Mouse (Mus musculus) ES-Bruce4 (cell line): ENCODE data around the gene Vrk2. TPM values are rescaled to one million over a fixed set of nuclear protein-coding genes. Genes with fewer than 3 reads are reported as not detected.

Experiments used
- H3K27ac ChIP-seq: 2 replicates; pipeline ENCODE4 v1.5.1; 2012; ENCODE audit warnings: low read length, inconsistent platforms; ENCODE audit not compliant: insufficient read depth
- H3K27me3 ChIP-seq: 2 replicates; pipeline ENCODE4 v1.6.1; 2012; ENCODE audit warnings: mild to moderate bottlenecking, low read length, inconsistent platforms; ENCODE audit not compliant: control insufficient read depth, poor library complexity, insufficient read depth, severe bottlenecking
- H3K36me3 ChIP-seq: 2 replicates; pipeline ENCODE4 v1.6.1; 2012; ENCODE audit warnings: inconsistent platforms, mild to moderate bottlenecking, low read length, moderate library complexity; ENCODE audit not compliant: control insufficient read depth, poor library complexity, insufficient read depth, severe bottlenecking
- H3K4me1 ChIP-seq: one replicate; pipeline ENCODE4 v1.8.1; 2011; ENCODE audit warnings: low read length; ENCODE audit not compliant: control insufficient read depth, insufficient read depth
- H3K4me3 ChIP-seq: 2 replicates; pipeline ENCODE4 v1.5.1; 2011; ENCODE audit warnings: low read depth, mild to moderate bottlenecking, low read length
- H3K9ac ChIP-seq: 2 replicates; pipeline ENCODE4 v1.6.1; 2012; ENCODE audit warnings: low read depth, mild to moderate bottlenecking, inconsistent platforms; ENCODE audit not compliant: poor library complexity, severe bottlenecking
- H3K9me3 ChIP-seq: replicated peaks from 2 replicates; pipeline ENCODE4 v1.6.1; 2012; ENCODE audit warnings: mild to moderate bottlenecking, low read length, inconsistent platforms; ENCODE audit not compliant: control insufficient read depth, poor library complexity, insufficient read depth, severe bottlenecking
- CTCF ChIP-seq: IDR thresholded peaks from one replicate; pipeline ENCODE4 v1.8.1; 2011; ENCODE audit warnings: low read depth, low read length
- EP300 ChIP-seq: IDR thresholded peaks from 2 replicates; pipeline ENCODE4 v1.6.1; 2011; ENCODE audit warnings: low read depth, low read length; ENCODE audit not compliant: insufficient read depth
- POLR2A ChIP-seq: IDR thresholded peaks from one replicate; pipeline ENCODE4 v1.8.1; 2011; ENCODE audit warnings: low read length; ENCODE audit not compliant: insufficient read depth
- polyA plus RNA-seq: library from polyadenylated mRNA; stranded (reverse); fragments of >200 nt; gene quantifications from 2 replicates; pipeline ENCODE4 v1.2.4, GENCODE M21; 2011; ENCODE audit warnings: low read depth; ENCODE audit not compliant: missing spikeins, insufficient read depth, insufficient read length

Gene Vrk2
- polyA plus RNA-seq, 1 experiment: 34.4 TPM

DNA sequence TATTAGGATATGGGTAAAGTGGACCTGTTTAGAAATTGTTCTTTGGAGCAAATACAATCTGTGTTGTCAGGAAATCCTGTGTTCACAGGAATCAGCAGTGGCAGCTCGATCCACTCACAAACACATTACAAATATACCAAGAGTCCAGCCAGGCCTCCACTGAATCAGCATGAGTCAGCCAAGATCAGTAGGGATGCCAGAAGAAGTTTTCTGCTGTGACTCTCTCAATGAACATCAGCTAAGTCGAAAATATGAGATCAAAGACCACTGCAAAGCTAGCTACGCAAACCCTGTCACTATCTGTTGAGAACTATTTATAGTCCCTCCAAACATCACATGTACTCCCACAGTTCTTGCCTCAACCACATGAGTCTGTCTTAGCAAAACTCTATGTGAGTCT is 74.8 kb downstream of the Vrk2 start:
- no peaks in the 10 kb centered on the region for H3K36me3 ChIP-seq
- H3K27me3 ChIP-seq: no peaks in the 10 kb centered on the region
- no peak overlapping the region for H3K9ac ChIP-seq
- no peaks in the 10 kb centered on the region for H3K9me3 ChIP-seq
- H3K4me1 ChIP-seq: no peaks in the 10 kb centered on the region
- H3K4me3 ChIP-seq: no peak overlapping the region
- no peak overlapping the region for H3K27ac ChIP-seq
- TF ChIP-seq POLR2A: no peak
- TF ChIP-seq EP300: no peak
- TF ChIP-seq CTCF: no peak

DNA sequence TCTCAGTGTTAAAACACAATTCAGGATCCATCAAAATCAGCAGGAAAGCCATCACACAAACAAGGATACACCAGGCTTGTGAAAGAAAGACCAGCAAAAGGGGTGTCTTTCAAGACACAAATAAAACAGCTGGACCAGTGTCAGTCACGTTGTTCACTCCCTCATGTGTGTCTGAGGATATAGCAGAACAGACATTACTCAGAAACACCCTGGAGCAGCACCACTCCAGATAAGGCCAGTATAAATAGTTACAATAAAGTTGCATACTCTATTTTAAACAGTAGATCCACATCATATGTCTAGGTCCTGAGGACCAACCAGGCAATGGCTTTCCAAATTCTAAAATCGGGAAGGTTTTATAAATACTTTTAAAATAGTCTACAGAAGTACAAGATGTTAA is 77.7 kb downstream of the Vrk2 start:
- Histone ChIP-seq H3K9ac (no peak overlapping the region), H3K4me3 (no peak overlapping the region), H3K4me1 (no peaks in the 10 kb centered on the region), H3K27me3 (no peaks in the 10 kb centered on the region), H3K9me3 (no peaks in the 10 kb centered on the region), H3K36me3 (no peaks in the 10 kb centered on the region), H3K27ac (no peak overlapping the region)
- TF ChIP-seq CTCF (no peak), EP300 (no peak), POLR2A (no peak)

DNA sequence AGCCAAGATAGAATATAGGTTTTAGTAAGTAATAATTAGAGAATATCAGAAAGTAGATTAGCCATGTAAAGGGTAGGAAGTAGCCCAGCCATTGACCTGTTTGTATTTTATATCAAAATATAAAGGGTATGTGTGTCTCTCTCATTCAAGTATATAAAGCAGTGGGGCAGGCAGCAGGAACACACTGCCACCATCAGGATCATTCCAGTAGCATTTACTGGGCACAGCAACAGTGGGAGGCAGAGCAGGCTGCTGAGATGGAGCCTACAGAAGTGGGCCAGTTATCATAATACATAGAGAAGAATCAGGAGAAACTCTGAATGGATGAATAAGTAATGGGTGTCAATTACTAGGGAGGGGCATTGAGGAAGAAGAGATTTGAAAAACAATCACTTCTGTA is 80.1 kb downstream of the Vrk2 start:
- TF ChIP-seq EP300 (no peak), POLR2A (no peak), CTCF (peak; percentile 37)
- Histone ChIP-seq H3K4me3 (no peak overlapping the region), H3K4me1 (no peaks in the 10 kb centered on the region), H3K36me3 (no peaks in the 10 kb centered on the region), H3K27ac (no peak overlapping the region), H3K9me3 (peaks cover 8% of the 10 kb centered on the region; the same call in 1 of the 2 replicates), H3K9ac (no peak overlapping the region), H3K27me3 (no peaks in the 10 kb centered on the region)

DNA sequence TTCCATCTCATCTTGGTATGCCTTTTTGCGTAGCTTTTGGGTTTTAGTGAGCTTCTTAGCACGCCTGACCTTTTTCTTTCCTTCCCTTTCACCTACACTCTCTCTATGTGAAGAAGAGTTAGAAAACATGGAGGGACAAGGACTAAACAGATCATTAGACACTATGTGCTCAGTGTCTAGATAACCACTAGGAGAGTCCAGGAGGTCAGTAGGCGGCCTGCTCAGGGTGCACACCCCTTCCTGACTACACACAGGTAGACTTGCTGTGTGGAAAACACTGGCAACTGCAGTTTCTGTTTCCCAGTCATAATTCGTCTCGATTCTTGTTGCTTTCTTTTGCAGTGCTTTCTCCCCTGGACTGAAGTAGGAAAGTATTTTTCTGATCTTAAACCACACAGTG is 97.8 kb downstream of the Vrk2 start:
- H3K4me1 ChIP-seq: no peaks in the 10 kb centered on the region
- TF ChIP-seq EP300: no peak
- no peak for TF ChIP-seq POLR2A
- no peak for TF ChIP-seq CTCF
- no peak overlapping the region for H3K4me3 ChIP-seq
- no peaks in the 10 kb centered on the region for H3K27me3 ChIP-seq
- H3K27ac ChIP-seq: no peak overlapping the region
- no peaks in the 10 kb centered on the region for H3K36me3 ChIP-seq
- no peak overlapping the region for H3K9ac ChIP-seq
- no peaks in the 10 kb centered on the region for H3K9me3 ChIP-seq

DNA sequence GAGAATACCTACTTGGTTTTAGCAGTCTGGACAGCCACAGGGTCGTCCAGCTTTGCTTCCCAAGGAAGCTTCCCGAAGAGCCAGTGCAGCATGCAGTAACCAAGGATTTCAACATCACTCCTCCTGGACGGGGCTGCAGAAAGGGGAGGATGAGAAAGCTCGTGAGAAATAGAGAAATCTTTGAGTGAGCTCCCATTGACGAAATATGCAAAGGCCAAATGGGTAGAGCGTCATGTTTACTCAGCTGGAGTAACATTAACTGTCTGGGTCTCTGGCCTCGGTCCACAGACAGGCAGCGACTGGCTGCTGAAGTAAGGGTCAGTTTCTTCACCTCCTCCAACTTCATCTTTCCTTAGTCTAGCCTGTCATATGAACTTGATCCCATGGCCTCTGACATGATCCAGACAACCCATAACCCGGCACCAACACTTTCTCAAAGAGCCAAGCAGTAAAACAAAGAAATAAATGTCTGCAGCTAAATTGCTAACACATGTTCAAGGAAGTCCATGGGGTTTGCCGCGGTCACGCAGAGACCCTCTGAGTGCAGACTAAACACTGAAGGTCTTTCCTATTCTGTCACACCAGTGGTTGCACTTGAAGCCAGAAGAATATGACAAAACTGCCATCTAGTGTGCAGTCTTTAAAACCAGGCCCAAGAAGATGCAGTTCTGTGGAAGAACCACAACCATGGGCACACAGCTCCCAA is 103.9 kb downstream of the Vrk2 start:
- H3K36me3 ChIP-seq: no peaks in the 10 kb centered on the region
- no peak overlapping the region for H3K4me3 ChIP-seq
- no peak overlapping the region for H3K27ac ChIP-seq
- no peaks in the 10 kb centered on the region for H3K4me1 ChIP-seq
- H3K9ac ChIP-seq: no peak overlapping the region
- no peaks in the 10 kb centered on the region for H3K9me3 ChIP-seq
- no peaks in the 10 kb centered on the region for H3K27me3 ChIP-seq
- no peak for TF ChIP-seq CTCF
- no peak for TF ChIP-seq EP300
- TF ChIP-seq POLR2A: no peak

DNA sequence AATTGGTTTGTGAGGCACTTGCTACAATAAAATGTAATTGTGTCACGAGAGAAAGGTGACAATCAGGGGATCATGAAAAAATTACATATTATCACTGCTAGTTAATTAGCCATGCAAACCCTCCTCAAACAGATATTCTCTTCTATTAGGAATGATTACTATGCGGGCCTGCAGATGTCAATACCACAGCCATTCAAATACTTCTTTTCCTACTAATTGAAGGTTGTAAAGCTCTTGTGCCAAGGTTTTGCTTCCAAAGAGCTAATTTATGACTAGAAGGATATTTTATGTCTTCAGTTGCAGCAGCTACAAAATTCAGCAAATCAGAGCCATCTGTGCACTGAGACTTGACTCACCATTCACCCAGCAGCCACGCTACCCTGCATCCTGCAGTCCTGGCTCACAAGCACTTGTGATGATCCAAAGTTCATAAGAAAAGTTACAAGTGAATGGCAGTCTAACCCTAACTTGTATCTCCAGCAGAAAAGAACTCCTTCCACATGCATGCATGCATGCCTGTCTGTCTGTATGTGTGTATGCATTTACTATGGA is 112.0 kb downstream of the Vrk2 start:
- H3K36me3 ChIP-seq: no peaks in the 10 kb centered on the region
- no peak overlapping the region for H3K9ac ChIP-seq
- no peak overlapping the region for H3K27ac ChIP-seq
- H3K9me3 ChIP-seq: no peaks in the 10 kb centered on the region
- no peaks in the 10 kb centered on the region for H3K4me1 ChIP-seq
- H3K4me3 ChIP-seq: no peak overlapping the region
- TF ChIP-seq CTCF (no peak), EP300 (no peak), POLR2A (no peak)
- H3K27me3 ChIP-seq: no peaks in the 10 kb centered on the region
